Mouse (Mus musculus): Measurements from ENCODE around the gene Ntm. TPM values are rescaled to one million over a fixed set of nuclear protein-coding genes. Genes with fewer than 3 reads are reported as not detected.

Ntm gene
- polyA plus RNA-seq, 2 experiments from 2014 or later, result not detected

DNA sequence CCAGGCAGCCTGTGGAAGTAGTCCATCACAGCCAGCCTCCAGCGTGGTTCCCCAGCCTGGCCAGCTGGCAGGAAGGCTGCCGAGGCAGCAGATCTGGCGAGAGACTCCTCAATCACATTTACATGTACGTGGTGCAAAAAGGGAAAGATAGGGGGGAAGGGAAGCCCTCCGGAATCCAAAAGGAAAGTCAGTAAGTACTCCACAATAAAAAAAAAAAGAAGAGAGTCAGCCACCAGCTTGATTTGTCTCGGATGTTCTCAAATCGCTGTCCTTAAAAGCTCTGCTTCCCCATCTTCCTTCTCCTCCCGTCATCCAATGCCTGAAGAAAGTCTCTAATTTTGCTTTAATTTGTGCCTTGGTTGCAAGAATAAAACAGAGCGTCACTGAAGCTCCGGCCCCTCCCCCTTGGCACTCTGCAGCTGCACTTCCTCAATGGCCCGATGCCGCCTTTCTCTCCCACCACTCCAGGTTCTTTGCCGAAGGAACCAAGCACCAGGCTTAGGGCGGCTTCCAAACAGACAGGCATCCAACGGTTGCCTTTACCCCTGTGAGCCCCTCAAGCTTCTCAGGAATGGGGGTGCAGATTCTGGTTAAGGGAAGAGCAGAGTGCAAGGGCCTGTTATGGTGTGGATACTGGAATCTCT lies 212.4 kb downstream of the Ntm start:
- no peak for ATAC-seq

DNA sequence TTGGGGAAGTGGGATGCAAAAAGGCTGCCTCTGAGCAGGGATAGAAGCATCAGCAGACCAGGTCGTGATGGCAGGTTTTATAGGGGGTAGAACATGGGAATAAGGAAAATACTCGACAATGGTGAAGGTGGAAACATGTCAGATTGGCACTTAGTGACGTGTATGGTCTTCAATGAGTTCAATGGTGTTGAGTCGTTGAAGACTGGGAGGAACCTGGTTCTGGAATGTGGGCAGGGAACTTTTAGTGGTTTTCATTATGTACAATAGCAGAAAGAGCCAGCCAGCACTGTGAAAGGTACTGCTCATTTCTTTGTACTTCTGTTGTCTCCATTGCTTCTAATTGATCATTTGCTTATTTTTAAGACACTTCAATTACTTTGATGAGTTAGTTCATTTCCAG lies 214.9 kb downstream of the Ntm start:
- ATAC-seq, result no peak

GRCm38 (mm10) chr9:29738835-29739526 lies 224.0 kb downstream of the Ntm start:
- no peak for ATAC-seq

- no peak for ATAC-seq
Measured at GRCm38 (mm10) chr9:29736031-29736430, 226.9 kb downstream of the Ntm start.

- ATAC-seq, result no peak
Measured at GRCm38 (mm10) chr9:29732895-29733294, 230.0 kb downstream of the Ntm start.

DNA sequence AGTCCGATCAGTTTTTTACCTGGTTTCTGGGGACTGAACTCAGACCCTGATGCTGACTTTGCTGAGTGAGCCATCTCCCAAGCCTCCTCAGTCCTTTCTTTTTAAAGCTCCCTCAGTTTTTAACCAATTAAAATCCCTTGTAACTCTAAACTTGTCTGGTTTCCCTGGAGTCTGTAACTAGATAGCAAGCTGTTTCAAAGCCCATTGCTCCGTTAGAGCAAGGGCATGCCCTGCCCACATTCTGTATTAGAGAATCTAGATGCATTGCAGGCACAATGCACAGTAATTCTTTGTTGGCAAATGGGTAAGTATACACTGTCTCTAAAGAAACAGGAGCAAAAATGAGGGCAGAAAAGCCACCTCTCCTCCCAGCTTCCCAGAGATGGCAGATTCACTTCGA lies 231.3 kb downstream of the Ntm start:
- ATAC-seq, result no peak

DNA sequence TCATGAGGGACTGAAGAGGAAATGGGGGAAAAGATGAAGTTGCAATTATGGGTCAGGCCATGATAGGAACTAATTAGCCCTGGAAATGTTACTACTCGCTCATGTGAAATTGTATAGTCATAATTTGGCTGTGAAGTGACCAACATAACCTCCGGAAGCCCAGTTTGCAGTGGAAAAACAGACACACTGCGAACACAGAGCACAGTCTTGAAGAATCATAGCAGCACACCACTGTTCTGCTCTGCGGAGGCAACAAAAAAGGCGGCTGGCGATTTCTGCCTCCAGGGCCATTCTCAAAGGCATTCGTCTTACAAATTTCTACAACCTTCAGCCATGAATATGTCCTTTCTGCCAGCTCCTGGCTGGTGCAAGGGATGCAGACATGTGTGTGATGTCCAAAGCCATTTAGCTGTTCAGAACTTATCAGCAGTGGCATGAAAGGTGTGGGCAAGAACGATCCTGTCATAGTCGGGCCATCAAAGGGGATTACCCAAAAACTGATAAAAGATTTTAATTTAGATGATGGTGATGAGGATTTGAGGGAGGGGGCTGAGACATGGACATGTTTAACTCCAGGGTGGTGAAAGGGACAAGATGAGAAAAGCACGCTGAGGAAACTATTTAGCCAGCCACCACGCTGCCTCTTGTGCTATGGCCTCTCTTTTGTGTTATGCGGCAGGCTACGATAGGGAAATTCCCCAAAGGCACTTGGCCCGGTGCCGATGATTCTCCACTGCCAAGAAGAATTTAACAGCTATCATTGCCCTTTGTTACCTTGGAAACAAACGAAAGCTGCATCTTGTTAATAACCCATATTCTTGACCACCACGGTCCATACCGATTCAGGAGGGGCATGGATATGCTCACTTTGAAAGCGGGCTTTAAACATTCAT lies 235.2 kb downstream of the Ntm start:
- ATAC-seq, result no peak

DNA sequence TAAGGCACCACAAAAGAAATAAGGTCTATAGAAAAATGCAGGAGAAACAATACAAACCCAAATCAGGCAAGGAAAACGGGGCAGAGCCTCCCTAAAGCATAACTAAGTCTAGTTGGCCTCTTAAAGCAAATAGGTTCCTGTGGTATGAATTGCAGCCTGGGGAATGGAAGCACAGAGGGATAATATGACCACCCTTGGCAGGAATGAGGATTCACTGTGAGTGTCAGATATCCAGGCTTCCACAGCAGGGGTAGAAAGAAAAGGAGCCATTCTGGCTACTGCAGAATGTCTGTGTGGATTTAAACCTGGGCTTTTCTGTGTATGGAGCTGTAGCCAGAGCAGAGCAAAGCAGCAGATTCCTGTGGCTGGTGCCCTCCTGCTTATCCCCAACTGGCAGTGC lies 241.5 kb downstream of the Ntm start:
- no peak for ATAC-seq

- no peak for ATAC-seq
Measured at GRCm38 (mm10) chr9:29716795-29717194, 246.1 kb downstream of the Ntm start.

DNA sequence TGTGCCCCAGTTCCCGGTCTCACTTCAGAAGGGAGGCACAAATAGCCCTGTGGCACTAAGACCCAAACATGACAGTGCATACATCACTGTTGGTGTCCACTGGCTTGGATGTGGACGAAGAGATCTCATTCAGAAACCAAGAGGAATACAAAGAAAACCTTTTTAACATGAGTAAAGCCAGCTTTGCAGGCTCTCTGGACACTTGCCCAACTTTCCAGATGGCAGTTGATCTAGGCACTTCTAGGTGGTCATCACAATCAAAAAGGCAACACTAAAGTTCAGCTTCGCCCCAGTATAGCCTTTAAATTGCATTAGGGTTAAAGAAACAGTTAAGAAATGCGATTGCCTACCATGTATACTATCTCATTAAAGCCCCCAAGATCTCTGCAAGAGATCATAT lies 264.7 kb downstream of the Ntm start:
- ATAC-seq, result no peak

DNA sequence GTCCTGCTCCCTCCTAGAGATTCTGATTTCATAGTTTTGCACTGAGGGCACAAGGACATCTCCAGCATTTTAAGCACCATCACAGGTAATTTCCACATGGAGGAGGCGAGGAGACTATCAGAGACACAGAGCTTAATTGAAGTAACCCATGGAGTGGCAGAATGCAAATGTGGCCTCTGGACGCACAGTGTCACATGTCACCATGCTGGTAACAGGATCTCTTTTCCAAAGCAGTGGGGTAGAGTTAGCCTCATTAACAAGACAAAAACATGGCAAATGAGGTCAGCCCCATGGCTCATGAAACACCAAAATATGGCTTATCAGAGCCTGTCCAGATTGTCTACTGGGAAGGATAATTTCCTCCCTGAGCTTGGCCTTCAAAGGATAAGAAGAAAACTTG lies 268.8 kb downstream of the Ntm start:
- no peak for ATAC-seq

GRCm38 (mm10) chr9:29691186-29691855 lies 271.6 kb downstream of the Ntm start:
- ATAC-seq, result no peak

- ATAC-seq, result no peak
Measured at GRCm38 (mm10) chr9:29682224-29682623, 280.7 kb downstream of the Ntm start.

GRCm38 (mm10) chr9:29680677-29681076 lies 282.3 kb downstream of the Ntm start:
- ATAC-seq, result no peak

DNA sequence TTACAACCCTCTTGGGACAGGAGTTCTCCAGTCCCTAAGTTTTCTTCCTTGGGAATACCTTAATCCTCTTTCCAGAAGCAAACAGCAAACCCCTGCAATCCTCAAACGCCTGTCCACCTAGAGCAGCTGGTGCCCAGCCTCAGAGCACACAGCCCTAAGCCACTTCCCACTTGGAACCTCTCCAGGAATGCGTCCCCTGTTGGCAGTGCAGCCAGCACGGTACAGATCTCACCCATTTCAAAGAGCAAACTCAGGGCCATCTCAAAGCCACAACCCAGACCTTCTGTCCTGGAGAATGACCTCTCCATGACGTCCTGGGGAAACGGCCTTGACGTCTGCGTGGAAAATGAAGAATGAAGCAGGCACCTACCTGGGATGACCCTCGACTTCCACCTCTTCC lies 289.0 kb downstream of the Ntm start:
- ATAC-seq, result no peak

- ATAC-seq, result no peak
Measured at GRCm38 (mm10) chr9:29671861-29672260, 291.1 kb downstream of the Ntm start.

GRCm38 (mm10) chr9:29663286-29663685 lies 299.7 kb downstream of the Ntm start:
- no peak for ATAC-seq

DNA sequence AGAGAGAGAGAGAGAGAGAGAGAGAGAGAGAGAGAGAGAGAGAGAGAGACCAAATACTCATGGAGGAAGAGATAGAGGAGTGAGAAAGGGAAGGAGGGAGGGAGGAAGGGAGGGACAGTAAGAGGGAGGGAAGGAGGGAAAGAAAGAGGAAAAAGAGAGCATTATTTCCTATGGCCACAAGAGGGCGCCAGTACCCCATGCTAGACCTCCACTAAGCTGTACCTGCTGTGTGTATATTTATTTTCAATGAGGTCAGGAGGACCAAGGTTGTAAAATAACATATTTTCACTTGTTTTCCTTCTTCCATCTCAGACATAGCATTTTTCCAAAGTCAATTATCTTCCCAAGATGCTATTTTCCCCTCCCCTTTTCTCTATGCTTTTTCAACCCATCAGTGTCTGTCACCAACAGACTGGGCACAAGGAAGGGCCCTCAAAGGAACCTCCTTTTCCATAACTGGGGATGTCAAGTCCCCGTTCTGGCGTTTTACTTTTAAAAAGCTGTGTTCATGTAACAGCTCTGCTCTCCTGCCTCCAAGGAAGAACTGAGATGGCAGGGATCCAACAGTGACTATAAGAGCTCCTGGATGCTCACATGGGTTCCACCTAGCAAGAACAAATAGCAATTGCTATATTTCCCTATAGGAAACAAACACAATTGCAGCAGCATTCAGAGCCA lies 301.3 kb downstream of the Ntm start:
- ATAC-seq, result no peak

DNA sequence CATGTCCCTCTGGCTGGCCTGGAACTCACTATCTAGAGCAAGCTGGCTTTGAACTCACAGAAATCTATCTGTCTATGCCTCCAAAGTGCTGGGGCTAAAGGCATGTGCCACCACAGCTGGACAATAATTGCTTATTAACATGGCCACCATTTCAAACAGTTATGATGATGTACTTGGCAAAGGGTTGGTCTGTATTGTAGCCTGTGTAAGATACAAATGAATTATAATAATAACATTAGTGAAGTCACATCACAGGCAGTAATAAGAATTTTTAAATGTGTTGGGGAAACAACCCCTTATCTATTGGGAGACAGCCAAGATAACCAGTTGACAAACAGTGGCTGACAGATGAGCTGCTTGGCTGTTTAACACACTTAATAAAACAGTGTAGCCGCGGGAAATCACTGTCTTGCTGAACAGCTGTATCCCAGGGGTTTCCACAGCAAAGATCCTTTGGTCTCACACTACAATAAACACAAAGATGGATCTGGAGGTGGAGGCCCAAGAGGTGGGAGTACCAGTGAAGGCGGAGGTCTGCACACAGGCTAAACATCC lies 302.8 kb downstream of the Ntm start:
- ATAC-seq, result no peak

DNA sequence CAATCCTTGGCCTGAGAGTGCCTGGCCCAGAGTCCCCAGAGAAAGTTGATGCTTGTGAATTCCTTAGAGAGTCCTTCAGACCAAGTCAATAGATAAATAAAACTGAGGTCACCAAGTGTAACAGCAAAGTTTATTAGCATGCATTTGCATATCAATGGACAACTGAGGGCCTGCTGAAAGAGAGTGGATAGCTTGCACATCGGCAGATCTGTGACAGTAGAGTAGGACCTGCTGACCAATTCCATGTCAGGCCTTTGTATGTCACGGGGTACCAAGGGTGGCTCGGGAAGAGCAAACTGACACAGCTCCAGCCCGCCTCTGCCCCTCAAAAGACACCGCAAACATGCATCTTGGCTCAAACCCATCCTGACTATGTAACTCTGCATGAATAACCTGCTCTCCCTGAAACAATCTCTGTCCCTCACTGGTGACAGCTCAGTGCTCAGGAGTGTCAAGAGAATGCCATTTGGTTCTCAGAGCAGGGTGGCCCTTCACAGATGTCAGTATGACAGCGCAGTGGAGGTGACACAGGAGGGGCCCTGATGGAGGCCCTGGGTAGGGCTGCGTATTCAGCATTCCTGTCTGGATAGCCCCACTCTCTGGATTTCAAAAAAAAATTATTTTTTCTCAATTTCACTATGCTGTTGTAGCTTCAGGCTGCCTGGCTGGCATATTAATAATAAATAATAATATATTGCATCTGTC lies 305.0 kb downstream of the Ntm start:
- no peak for ATAC-seq

GRCm38 (mm10) chr9:29654885-29655284 lies 308.1 kb downstream of the Ntm start:
- ATAC-seq, result no peak

Measured in CD4-positive, CD25-positive, alpha-beta regulatory T cell, adult 4 months (primary cell).